Mouse (Mus musculus) MEL (cell line): Measurements from ENCODE around the gene Pik3ca. TPM values are rescaled to one million over a fixed set of nuclear protein-coding genes. Genes with fewer than 3 reads are reported as not detected.

Experiments
- DNase-seq: peaks from one replicate; pipeline ENCODE4 v3.0.0; 2011; ENCODE audit warnings: low read depth, low spot score
- H3K27ac ChIP-seq: 2 replicates; pipeline ENCODE4 v1.5.1; 2012; ENCODE audit warnings: low read depth, mild to moderate bottlenecking, control low read depth, low read length, moderate library complexity; ENCODE audit not compliant: control insufficient read depth
- H3K27me3 ChIP-seq, 2 experiments: fragments of 150-350 bp in 1 of 2; sonication (generic) in 1 of 2; 2 replicates each; pipeline ENCODE4 v1.6.1; 2012; ENCODE audit warnings: low read length in 2 of 2, mild to moderate bottlenecking in 2 of 2, improper control_type of control experiment in 1 of 2, moderate library complexity in 1 of 2; ENCODE audit not compliant: insufficient read depth in 2 of 2, control insufficient read depth in 1 of 2
- H3K36me3 ChIP-seq, 2 experiments: 2 replicates each; pipeline ENCODE4 v1.6.1; 2012 to 2014; ENCODE audit warnings: low read length in 2 of 2, improper control_type of control experiment in 1 of 2, inconsistent platforms in 1 of 2, mild to moderate bottlenecking in 1 of 2; ENCODE audit not compliant: insufficient read depth in 2 of 2, control insufficient read depth in 1 of 2
- H3K4me1 ChIP-seq, 2 experiments: fragments of 150-350 bp in 1 of 2; sonication (generic) in 1 of 2; 2 replicates each; pipeline ENCODE4 v1.6.1; 2012; ENCODE audit warnings: low read length in 2 of 2, improper control_type of control experiment in 1 of 2, mild to moderate bottlenecking in 1 of 2; ENCODE audit not compliant: insufficient read depth in 2 of 2, control insufficient read depth in 1 of 2
- H3K4me3 ChIP-seq, 2 experiments: fragments of 150-350 bp in 1 of 2; sonication (generic) in 1 of 2; 2 replicates each; pipeline ENCODE4 v1.5.1; 2012; ENCODE audit warnings: low read depth in 2 of 2, low read length in 2 of 2, mild to moderate bottlenecking in 2 of 2, moderate library complexity in 2 of 2, control low read depth in 1 of 2, improper control_type of control experiment in 1 of 2; ENCODE audit not compliant: control insufficient read depth in 1 of 2, insufficient read depth in 1 of 2
- H3K79me2 ChIP-seq: 2 replicates; pipeline ENCODE4 v1.6.1; 2012; ENCODE audit warnings: mild to moderate bottlenecking, low read length, moderate library complexity; ENCODE audit not compliant: control insufficient read depth, poor library complexity, insufficient read depth
- H3K9ac ChIP-seq: 2 replicates; pipeline ENCODE4 v1.6.1; 2012; ENCODE audit warnings: low read depth, mild to moderate bottlenecking, control low read depth, low read length, moderate library complexity; ENCODE audit not compliant: control insufficient read depth, poor library complexity, severe bottlenecking
- H3K9me3 ChIP-seq: fragments of 150-350 bp; sonication (generic); replicated peaks from 2 replicates; pipeline ENCODE4 v1.6.1; 2012; ENCODE audit warnings: mild to moderate bottlenecking, low read length, improper control_type of control experiment, moderate library complexity; ENCODE audit not compliant: insufficient read depth
- BHLHE40 ChIP-seq: IDR thresholded peaks from 2 replicates; pipeline ENCODE4 v1.6.1; 2012; ENCODE audit warnings: low read depth, mild to moderate bottlenecking, inconsistent platforms, low read length, improper control_type of control experiment, borderline replicate concordance
- CHD1 ChIP-seq: IDR thresholded peaks from 2 replicates; pipeline ENCODE4 v1.6.1; 2012; ENCODE audit warnings: low read depth, mild to moderate bottlenecking, inconsistent platforms, low read length, improper control_type of control experiment
- CHD2 ChIP-seq: IDR thresholded peaks from 2 replicates; pipeline ENCODE4 v1.6.1; 2011; ENCODE audit warnings: low read length, improper control_type of control experiment
- CTCF ChIP-seq, 3 experiments: IDR thresholded peaks in 2 of 3; conservative IDR thresholded peaks in 1 of 3; 2 replicates each; pipeline ENCODE4 v1.5.1; 2011 to 2012; ENCODE audit warnings: low read length in 3 of 3, low read depth in 2 of 3, mild to moderate bottlenecking in 2 of 3, improper control_type of control experiment in 1 of 3, inconsistent platforms in 1 of 3, mixed read lengths in 1 of 3, moderate library complexity in 1 of 3; ENCODE audit not compliant: control insufficient read depth in 1 of 3, insufficient read depth in 1 of 3, poor library complexity in 1 of 3, severe bottlenecking in 1 of 3
- GABPA ChIP-seq: IDR thresholded peaks from 2 replicates; pipeline ENCODE4 v1.6.1; 2012; ENCODE audit warnings: low read depth, mild to moderate bottlenecking, inconsistent platforms, low read length, improper control_type of control experiment, moderate library complexity
- GATA1 ChIP-seq: IDR thresholded peaks from 2 replicates; pipeline ENCODE4 v1.6.1; 2011; ENCODE audit warnings: low read depth, low read length, improper control_type of control experiment
- MAFK ChIP-seq: IDR thresholded peaks from 2 replicates; pipeline ENCODE4 v1.6.1; 2011; ENCODE audit warnings: low read depth, mild to moderate bottlenecking, low read length, improper control_type of control experiment, borderline replicate concordance
- MEF2A ChIP-seq: IDR thresholded peaks from 2 replicates; pipeline ENCODE4 v1.6.1; 2014; ENCODE audit warnings: low read depth, mild to moderate bottlenecking, inconsistent platforms, low read length, improper control_type of control experiment; ENCODE audit not compliant: poor library complexity, insufficient replicate concordance, severe bottlenecking; ENCODE audit errors: extremely low read depth
- MXI1 ChIP-seq: IDR thresholded peaks from 2 replicates; pipeline ENCODE4 v1.6.1; 2011; ENCODE audit warnings: mild to moderate bottlenecking, low read depth, low read length, improper control_type of control experiment
- MYB ChIP-seq: IDR thresholded peaks from 2 replicates; pipeline ENCODE4 v1.6.1; 2011; ENCODE audit warnings: mild to moderate bottlenecking, low read depth, low read length, improper control_type of control experiment
- NRF1 ChIP-seq: IDR thresholded peaks from 2 replicates; pipeline ENCODE4 v1.6.1; 2014; ENCODE audit warnings: low read depth, mild to moderate bottlenecking, inconsistent platforms, low read length, improper control_type of control experiment, moderate library complexity; ENCODE audit not compliant: poor library complexity, insufficient read depth, severe bottlenecking
- POLR2A ChIP-seq, 2 experiments: IDR thresholded peaks; 2 replicates each; pipeline ENCODE4 v1.6.1; 2011 to 2012; ENCODE audit warnings: low read length in 2 of 2, mild to moderate bottlenecking in 2 of 2, control low read depth in 1 of 2, improper control_type of control experiment in 1 of 2, low read depth in 1 of 2, moderate library complexity in 1 of 2; ENCODE audit not compliant: control insufficient read depth in 1 of 2, insufficient read depth in 1 of 2, poor library complexity in 1 of 2
- POLR2AphosphoS2 ChIP-seq: IDR thresholded peaks from 2 replicates; pipeline ENCODE4 v1.6.1; 2011; ENCODE audit warnings: low read length, improper control_type of control experiment
- POLR2AphosphoS5 ChIP-seq: IDR thresholded peaks from 2 replicates; pipeline ENCODE4 v1.6.1; 2012; ENCODE audit warnings: low read depth, borderline replicate concordance, mild to moderate bottlenecking, inconsistent platforms, low read length, moderate library complexity, mixed read lengths
- RAD21 ChIP-seq: IDR thresholded peaks from 2 replicates; pipeline ENCODE4 v1.6.1; 2011; ENCODE audit warnings: mild to moderate bottlenecking, low read depth, low read length, improper control_type of control experiment
- SMC3 ChIP-seq: IDR thresholded peaks from 2 replicates; pipeline ENCODE4 v1.6.1; 2011; ENCODE audit warnings: low read depth, low read length, improper control_type of control experiment
- TAL1 ChIP-seq: IDR thresholded peaks from 2 replicates; pipeline ENCODE4 v1.6.1; 2012; ENCODE audit warnings: mild to moderate bottlenecking, inconsistent platforms, low read length, moderate library complexity, mixed read lengths
- TBP ChIP-seq: IDR thresholded peaks from 2 replicates; pipeline ENCODE4 v1.8.0; 2011; ENCODE audit warnings: low read depth, low read length, improper control_type of control experiment
- USF2 ChIP-seq, 2 experiments: IDR thresholded peaks; 2 replicates each; pipeline ENCODE4 v1.6.1; 2011 to 2012; ENCODE audit warnings: improper control_type of control experiment in 2 of 2, low read length in 2 of 2, borderline replicate concordance in 1 of 2, inconsistent platforms in 1 of 2, low read depth in 1 of 2, mild to moderate bottlenecking in 1 of 2; ENCODE audit not compliant: insufficient read depth in 1 of 2
- ZC3H11A ChIP-seq: IDR thresholded peaks from 2 replicates; pipeline ENCODE4 v1.6.1; 2012; ENCODE audit warnings: low read depth, mild to moderate bottlenecking, inconsistent platforms, low read length, improper control_type of control experiment
- polyA plus RNA-seq, 2 experiments: library from polyadenylated mRNA; stranded (reverse) in 1 of 2; unstranded in 1 of 2; fragments of >175 nt in 1 of 2; fragments of >200 nt in 1 of 2; gene quantifications; 2 replicates each; pipeline versions ENCODE4 v1.2.1 to v1.2.4; 2012; ENCODE audit warnings: low replicate concordance in 2 of 2, low read depth in 1 of 2; ENCODE audit not compliant: insufficient read length in 2 of 2, insufficient read depth in 1 of 2, missing spikeins in 1 of 2
- total RNA-seq: library from RNA; depleted of rRNA; stranded (reverse); fragments of 300-350 nt; gene quantifications from 2 replicates; pipeline ENCODE4 v1.2.3, GENCODE M21; 2012

Gene Pik3ca
- total and polyA plus RNA-seq, 3 experiments = 11.7 to 13.1 TPM; not detected in 1

- H3K27ac ChIP-seq = no peak within 1 kb of the TSS
- H3K36me3 ChIP-seq = no peaks in the 10 kb centered on the region
- no peaks in the 10 kb centered on the region for H3K79me2 ChIP-seq
- H3K4me3 ChIP-seq = no peak within 1 kb of the TSS
- TF ChIP-seq POLR2A (IDR thresholded peaks at IDR 0.05; ENCODE audit: control insufficient read depth in 1 of 2, insufficient read depth in 1 of 2, low read depth in 1 of 2, low read length in 2 of 2, poor library complexity in 1 of 2) (no peak), USF2 (IDR thresholded peaks at IDR 0.05; ENCODE audit: borderline replicate concordance in 1 of 2, insufficient read depth in 1 of 2, low read depth in 1 of 2, low read length in 2 of 2) (no peak), NRF1 (no peak), MYB (no peak), MEF2A (no peak), GATA1 (no peak), CHD2 (no peak), TBP (no peak), GABPA (no peak), CHD1 (no peak), POLR2AphosphoS5 (no peak), MXI1 (no peak), RAD21 (no peak), TAL1 (no peak), BHLHE40 (no peak), ZC3H11A (no peak), SMC3 (no peak)
- TF ChIP-seq, all 39 proteins: peak for 0
- no peaks in the 10 kb centered on the region for H3K4me1 ChIP-seq
- no peaks in the 10 kb centered on the region for H3K9me3 ChIP-seq
- peaks cover 0 to 3% of the 10 kb centered on the region in 2 experiments; a peak in 2 of 4 replicates for H3K27me3 ChIP-seq
- no peak within 1 kb of the TSS for H3K9ac ChIP-seq
- no peak for DNase-seq
Observed at GRCm38 (mm10) chr3:32492097-32493090, 94.9 kb downstream of the Pik3ca start, which contains the start of gene Kcnmb3. TSS of gene Kcnmb3 (minus strand) at chr3:32492231.

GRCm38 (mm10) chr3:32494387-32495087 is 97.1 kb downstream of the Pik3ca start:
- no peak overlapping the region for H3K27ac ChIP-seq

More at GRCm38 (mm10) chr3:32494387-32495087, 97.1 kb downstream of the Pik3ca start:
- TF ChIP-seq CTCF (IDR thresholded peaks at IDR 0.05 in 2 of 3, conservative IDR thresholded peaks at IDR 0.05 in 1 of 3; ENCODE audit: control insufficient read depth in 1 of 3, insufficient read depth in 1 of 3, low read depth in 2 of 3, low read length in 3 of 3, poor library complexity in 1 of 3, severe bottlenecking in 1 of 3) (peak; percentile 60 to 75 (median 63)), ZC3H11A (peak; percentile 60), POLR2AphosphoS2 (no peak), SMC3 (peak; percentile 87), MAFK (no peak), RAD21 (peak; percentile 66)
- H3K79me2 ChIP-seq = no peaks in the 10 kb centered on the region
- peak; percentile 62 for DNase-seq
- no peaks in the 10 kb centered on the region for H3K9me3 ChIP-seq
- no peaks in the 10 kb centered on the region for H3K36me3 ChIP-seq
- H3K4me1 ChIP-seq = no peaks in the 10 kb centered on the region
- peaks cover 2 to 3% of the 10 kb centered on the region in 2 experiments; a peak in 3 of 4 replicates for H3K27me3 ChIP-seq
- no peak overlapping the region for H3K4me3 ChIP-seq
- no peak overlapping the region for H3K9ac ChIP-seq
